Mouse (Mus musculus): ENCODE data around the gene Txnrd1. TPM values are rescaled to one million over a fixed set of nuclear protein-coding genes. Genes with fewer than 3 reads are reported as not detected.

Txnrd1 gene
- total RNA-seq, 2 experiments from 2014 or later = 43.0 to 43.4 TPM

DNA sequence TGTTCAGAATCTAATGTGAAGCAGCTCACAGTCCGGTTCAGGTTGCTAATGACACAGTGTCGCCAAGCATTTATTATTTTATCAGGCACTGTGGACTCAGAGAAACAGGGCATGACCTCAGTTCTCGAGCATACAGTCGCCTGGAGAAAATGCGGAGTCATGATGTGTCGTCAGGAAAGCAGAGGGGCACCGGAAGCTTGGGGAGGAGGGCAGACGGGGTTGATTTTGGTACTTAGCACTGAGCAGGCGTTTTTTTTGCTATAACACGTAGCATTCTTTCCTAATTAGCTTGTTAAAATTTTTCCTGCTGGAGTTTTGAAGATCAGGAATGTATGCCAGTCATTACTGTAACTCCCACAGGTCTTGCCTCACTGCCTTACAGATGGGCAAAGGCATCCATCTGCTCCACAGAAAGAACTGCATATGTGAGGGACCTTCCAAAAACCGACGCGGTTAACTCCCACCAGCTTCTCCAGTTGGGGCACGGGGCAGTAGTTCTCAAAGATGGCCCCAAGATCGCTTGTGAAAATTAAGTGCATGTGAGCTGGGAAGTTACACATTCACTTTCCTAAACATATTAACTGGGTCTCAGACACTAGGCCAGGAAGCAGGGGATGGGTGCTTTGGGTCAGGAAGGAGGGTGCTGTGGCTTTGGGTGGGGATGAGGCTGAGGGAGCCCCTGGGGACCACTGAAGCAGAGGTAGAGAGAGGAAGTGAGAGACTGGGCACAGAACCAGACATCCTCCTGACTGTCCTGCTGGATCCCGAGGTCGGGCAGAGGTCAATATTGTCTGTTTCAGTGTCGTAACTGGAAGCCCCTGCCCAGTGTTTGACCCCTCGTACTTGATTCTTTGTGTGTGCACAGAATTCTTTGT, 19.4 kb upstream of the Txnrd1 start:
- DNase-seq (ENCODE audit: low spot score in 2 of 2) = no peak
- intact Hi-C loops (cut with DNase I) = loop anchor here (5.0 kb wide), 1 partner anchor 43 kb away; no protein-coding TSS in a partner anchor

DNA sequence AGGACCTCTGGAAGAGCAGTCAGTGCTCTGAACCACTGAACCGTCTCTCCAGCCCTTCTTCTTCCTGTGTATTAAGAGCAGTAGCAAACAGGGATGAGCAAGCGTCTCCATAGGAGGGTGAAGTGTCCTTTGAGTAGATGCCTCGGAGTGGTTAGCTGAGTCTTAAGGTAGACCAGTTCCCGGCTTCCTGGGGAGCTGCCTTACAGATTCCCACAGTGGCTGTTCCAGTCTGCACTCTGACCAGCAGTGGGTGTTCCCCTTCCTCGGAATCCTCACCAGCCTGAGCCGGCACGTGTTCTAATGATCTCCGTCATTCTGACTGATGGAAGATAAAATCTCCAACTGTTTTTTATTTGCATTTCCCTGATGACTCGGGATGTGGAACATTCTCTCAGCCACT, 17.3 kb upstream of the Txnrd1 start:
- intact Hi-C loops (cut with DNase I) = no loop called here
- no peak for DNase-seq (ENCODE audit: low spot score in 2 of 2)

DNA sequence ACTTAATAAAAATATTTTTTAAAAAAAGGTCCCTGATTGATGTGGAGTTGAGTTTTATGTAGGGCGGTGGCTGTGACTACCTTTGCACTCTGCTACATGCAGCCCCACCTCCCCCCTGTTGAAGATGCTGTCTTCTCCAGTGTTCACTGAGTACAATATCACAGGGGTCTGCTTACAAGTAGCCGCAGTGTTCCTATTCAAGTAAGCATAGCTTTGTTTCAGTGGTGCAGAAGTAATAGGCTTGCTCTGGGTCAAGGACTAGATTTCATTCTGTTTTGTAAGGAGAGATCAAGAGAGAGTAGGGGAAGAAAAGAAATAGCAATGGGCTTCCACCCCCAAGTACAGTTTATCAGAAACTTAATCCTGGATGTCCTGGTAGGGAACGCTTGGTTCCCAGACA, 16.2 kb upstream of the Txnrd1 start:
- intact Hi-C loops (cut with DNase I) = no loop called here

DNA sequence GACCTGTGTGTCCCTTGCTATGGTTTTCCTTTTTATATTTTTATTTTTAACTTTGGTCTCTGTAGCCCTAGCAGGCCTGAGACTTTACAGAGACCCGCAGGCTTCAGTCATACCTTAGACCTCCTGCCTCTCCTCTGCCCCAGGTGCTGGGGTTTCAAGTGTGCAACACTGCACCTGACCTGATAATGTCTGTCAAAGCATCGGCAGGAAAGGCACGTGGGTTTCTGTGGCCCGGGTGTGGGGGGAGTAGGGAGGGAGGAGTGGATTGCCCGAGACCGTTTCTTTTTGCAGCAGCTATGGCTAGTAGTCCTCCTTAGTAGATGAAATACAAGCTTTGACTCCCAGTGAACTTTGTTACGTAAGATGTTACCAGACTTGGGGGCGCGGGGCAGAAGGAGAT, 15.8 kb upstream of the Txnrd1 start:
- DNase-seq (ENCODE audit: low spot score in 2 of 2) = no peak
- intact Hi-C loops (cut with DNase I) = no loop called here

More for the DNA sequence above, 16.2 kb upstream of the Txnrd1 start:
- DNase-seq (ENCODE audit: low spot score in 2 of 2) = no peak

DNA sequence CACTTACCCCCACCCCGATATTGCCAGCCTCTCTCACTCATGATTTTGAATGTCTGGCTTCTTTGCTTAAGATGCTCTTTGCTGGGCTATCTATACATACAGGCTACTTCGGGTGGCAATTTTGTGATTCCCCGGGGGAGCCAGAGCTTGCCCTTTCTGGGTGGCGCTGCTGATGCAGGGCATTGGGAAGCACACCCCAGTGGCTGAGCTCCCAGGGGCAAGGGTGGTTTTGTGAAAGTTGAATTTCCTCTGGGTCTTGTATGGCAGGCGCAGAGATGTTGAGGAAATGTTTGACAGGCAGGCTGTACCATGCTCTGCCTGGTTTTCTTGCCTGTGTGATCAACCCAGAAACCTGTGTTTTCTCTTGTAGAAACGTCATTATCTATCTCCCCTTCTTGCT, 15.1 kb upstream of the Txnrd1 start:
- intact Hi-C loops (cut with DNase I) = no loop called here
- no peak for DNase-seq (ENCODE audit: low spot score in 2 of 2)

DNA sequence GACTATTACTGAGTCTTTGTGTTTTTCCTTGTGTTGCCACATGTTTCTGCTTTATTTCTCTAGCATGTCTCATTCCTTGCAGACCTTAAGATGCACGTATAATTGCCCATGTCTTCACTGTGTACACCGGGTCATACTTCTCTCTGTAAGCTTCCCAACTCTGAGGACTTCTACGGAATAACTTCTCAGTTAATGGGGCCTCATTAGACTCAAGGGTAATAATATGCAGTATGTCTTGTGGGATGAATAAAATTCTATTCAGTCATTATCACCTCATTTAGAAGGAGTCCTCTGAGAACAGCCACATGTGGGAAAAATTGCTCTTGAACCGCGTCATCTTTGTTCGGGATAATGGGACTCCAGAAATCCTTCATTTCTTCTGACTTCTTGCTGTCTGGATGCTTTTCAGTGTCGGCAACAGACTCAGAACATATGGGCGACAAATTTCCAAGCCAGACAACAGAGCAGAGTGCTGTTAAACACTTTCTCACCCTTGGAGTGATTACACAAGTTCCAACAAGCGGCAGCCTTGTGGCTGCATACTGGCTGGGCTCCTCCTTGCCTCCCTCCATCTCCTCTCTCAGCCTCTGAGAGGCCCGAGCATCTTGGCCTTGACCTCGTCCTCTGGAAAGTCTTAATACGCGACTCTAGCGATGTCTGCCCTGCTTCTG, 10.5 kb upstream of the Txnrd1 start:
- no peak for DNase-seq (ENCODE audit: low spot score in 2 of 2)
- intact Hi-C loops (cut with DNase I) = no loop called here

DNA sequence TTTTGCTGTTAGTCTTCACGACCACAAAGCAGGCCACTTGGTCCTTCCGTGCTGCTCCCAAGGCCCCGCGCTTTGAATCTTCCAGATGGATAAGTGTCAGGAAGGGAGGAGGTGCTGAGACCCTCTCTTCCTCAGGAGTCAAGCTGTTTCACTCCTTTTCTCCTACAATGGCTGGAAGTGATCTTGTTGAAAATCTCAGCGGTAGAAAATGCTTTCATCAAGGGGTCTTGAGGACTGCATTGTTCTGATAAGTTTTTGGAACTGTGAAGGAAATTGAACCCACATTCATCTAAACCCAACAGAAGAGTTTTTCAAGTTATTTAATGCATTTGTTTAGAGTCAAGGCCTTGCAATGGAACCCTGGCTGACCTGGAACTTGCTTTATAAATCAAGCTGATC, 10.0 kb upstream of the Txnrd1 start:
- intact Hi-C loops (cut with DNase I) = no loop called here

DNA sequence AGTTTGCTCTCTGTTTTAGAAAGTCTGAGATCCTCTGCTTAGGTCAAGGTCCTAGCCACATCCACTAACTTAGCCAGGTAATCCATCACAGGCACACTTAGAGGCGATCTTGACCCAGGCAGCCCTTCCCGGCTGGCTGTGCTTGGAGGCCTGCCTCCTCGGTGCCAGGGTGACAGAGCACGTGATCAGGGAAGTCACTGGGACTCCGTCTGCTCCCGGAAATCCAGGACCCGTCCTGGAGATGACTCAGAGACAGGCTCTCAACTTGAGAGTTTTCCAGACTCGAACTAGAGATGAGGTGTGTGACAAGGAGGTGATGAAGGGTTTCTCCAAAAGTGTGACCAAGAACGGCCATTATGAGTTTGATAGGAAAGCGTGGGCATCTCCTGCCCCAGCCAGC, 9.2 kb upstream of the Txnrd1 start:
- DNase-seq (ENCODE audit: low spot score in 2 of 2) = no peak
- intact Hi-C loops (cut with DNase I) = no loop called here

More for the DNA sequence above, 10.0 kb upstream of the Txnrd1 start:
- DNase-seq (ENCODE audit: low spot score in 2 of 2) = no peak

DNA sequence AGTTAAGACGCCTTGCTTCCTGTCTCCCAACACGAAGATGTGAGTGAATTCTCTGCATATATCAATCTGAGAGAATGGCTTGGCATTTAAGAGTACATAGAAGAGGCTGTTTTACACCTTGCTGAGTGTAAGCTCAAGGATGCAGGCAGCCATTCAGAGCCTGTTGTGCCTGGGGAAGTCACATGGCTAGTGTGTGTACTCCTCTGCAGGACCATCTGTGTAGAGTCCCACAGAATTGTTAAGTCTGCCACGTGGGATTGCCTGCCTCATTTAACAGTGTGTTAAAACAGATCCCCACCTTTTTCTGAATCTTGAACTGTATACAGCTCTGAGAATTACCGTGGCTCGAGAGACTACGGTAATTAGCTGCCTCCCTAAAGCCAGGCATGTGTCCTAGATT, 7.2 kb upstream of the Txnrd1 start:
- intact Hi-C loops (cut with DNase I) = no loop called here
- DNase-seq (ENCODE audit: low spot score in 2 of 2) = peak; percentile 18 to 63

DNA sequence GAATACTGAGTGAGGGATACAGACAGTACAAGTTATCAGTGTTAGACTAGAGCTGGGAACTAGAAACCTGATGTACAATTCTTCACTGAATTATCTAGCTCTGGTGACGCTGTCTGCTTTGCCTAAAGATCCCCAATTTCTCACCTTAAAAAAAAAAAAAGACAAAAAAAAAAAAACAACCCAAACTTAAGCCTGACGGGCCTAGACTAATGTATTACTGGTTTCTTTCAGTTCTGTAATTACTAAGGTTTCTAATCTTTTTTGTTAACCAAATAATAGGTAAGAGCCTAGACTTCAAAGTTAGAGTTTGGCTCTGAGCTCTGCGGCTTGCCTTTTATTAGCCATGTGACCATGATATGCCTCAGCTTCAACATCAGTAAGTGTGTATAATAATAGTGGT, 2.1 kb downstream of the Txnrd1 start:
- intact Hi-C loops (cut with DNase I) = no loop called here
- DNase-seq (ENCODE audit: low spot score in 2 of 2) = no peak

DNA sequence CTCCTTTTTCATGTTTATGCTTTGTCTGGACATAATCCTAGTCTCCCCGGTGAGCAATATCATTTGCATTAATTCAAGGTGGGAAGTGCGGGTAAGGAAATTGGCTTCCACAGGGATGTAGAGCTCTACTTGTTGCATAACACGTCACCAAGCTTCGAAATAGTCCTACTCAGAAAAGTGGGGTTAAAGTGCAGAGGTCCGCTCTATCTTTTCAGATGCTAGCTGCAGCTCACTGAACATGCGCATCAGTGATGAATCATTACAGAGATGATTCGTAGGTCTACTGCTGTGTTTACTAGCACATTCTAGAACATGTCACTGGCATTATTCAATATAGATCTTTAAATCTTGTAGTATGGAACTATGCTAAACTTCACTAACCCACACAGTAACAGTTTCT, 4.6 kb downstream of the Txnrd1 start:
- no peak for DNase-seq (ENCODE audit: low spot score in 2 of 2)

DNA sequence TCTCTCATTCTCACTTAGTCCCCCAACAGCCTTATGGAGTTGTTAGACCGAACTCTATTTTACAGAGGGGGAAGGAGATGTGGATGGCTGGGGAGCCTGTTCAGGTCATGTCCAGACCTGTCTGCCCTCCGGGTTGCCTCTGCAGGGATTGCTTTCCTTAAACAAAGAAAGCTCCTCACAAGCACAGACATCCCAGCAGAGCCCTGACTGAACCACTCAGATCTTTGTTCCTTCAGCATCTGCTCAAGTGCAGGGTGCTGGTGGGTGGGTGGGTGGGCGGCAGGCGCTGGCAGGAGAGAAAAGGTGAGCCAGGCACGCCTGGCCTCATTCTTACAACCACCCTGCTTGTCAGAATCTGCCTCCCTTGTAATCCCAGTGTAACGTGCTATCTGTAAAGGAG, 10.3 kb downstream of the Txnrd1 start:
- no peak for DNase-seq (ENCODE audit: low spot score in 2 of 2)
- intact Hi-C loops (cut with DNase I) = no loop called here

More for the DNA sequence above, 4.6 kb downstream of the Txnrd1 start:
- intact Hi-C loops (cut with DNase I) = no loop called here

DNA sequence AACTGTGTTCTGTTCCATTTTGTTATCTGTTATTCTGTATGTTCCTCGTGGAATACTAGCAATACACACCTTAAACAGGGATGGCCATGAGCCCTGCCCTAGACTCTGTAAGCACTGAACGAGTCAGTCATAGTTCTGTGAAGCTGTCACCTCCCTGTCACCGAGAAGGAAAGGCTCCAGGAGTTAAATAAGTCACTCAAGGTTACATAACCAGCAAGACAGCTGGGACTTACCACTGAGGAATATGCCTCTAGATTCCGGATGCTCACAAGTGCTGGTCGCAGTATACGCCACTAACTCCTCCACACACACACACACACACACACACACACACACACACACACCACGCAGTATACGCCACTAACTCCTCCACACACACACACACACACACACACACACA, 11.0 kb downstream of the Txnrd1 start:
- DNase-seq (ENCODE audit: low spot score in 2 of 2) = peak in 1 of 2 experiments; percentile 37
- intact Hi-C loops (cut with DNase I) = no loop called here

DNA sequence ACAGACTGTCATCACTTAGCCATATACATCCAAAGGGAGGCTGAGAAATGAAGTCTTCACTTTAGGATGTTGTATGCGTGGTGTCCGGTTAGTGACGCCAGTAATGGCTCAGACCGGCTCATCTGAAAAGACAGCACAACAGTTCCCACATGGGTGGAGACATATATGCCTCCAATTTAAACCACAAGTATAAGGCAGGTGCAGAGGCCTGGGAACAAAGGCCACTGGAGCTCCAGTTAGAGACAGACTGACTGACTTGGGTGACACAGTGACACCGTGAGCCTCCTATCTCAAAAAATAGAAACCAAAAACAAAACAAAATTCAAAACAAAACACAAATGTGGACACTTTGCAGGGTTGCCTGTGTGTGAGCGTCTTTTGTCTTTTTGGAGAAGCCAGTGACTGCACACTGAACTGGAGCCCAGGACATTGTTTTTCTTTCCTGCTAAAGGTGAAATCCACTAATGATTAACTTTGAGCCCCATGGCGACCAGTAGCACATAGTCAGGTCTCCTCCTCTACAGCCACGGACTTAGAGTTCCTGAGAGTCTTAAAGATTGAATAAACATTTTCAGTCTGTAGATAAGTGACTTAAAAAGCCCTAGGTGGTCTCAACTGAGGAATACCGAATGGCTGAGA, 14.2 kb downstream of the Txnrd1 start:
- DNase-seq (ENCODE audit: low spot score in 2 of 2) = no peak
- intact Hi-C loops (cut with DNase I) = no loop called here

DNA sequence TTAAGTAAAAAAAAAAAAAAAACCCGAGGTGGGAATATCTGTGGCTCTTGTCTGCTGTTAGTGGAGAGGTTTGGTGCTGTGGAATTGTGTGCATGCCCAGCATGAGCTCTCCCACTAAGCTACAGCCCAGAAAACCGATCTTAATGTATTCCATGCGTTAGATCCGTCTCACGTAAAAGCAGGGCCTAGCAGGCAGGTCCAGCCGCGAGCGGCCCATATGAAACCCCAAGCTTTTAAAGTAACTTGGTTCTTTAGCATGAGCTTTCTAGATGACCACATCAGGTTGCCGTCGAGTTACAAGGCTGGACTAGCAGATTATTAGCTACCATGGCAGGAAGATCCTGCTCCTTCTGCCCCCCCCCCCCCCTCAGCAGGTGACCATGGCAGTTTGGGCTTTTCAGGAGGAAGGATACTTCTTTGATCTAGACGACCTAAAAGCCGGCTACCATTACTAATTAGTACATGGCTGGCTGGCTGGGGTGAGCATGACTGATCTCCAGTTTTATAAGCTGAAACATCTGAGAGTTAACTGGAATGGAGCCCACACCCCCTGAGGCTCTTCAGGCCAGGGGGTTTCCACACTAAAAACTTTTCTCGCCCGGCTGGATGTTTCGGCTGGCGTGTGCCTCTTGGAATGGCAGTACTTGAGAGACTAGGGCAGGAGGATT, 16.1 kb downstream of the Txnrd1 start:
- intact Hi-C loops (cut with DNase I) = loop anchor here (10.0 kb wide), 1 partner anchor 215 kb away; no protein-coding TSS in a partner anchor
- DNase-seq (ENCODE audit: low spot score in 2 of 2) = no peak

DNA sequence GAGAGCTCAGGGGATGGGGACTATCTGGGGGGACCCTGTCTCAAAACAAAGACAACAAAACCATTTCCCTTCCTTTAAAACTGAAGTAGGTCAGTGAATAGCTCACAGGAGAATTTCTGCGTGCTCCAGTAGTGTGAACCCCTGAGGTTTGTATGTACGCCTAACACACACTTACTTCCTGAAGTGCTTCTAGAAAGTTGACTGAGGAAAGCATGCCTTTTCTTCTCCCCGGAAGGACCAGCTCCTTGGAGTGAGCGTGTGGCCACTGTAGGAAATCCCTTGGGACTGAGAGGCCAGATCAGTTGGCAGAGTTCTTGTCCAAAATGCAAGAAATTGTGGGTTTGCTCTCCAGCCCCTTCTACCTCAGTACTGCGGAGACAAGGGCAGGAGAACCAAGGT, 16.6 kb downstream of the Txnrd1 start:
- DNase-seq (ENCODE audit: low spot score in 2 of 2) = no peak
- intact Hi-C loops (cut with DNase I) = loop anchor here (10.0 kb wide), 1 partner anchor 216 kb away; no protein-coding TSS in a partner anchor

DNA sequence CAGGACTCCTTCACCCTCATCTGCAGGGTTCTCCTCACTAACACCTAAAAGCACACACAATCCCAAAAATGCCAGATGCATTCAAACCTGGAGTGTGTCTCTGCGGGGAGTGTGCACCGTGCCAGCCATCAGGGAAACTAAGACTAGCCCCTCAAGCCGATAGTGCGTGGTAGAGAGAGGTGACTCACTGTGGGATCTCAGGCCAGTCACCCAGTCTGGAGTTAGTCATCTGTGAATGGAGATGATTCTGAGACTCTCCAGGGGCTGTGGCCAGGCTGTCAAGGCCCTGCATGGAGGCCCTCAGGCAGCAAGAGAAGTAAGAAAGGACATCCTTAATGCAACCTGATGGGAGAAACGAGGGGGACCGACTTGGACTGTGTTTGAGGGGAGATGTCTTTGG, 18.0 kb downstream of the Txnrd1 start:
- intact Hi-C loops (cut with DNase I) = loop anchor here (10.0 kb wide), 1 partner anchor 217 kb away; no protein-coding TSS in a partner anchor

DNA sequence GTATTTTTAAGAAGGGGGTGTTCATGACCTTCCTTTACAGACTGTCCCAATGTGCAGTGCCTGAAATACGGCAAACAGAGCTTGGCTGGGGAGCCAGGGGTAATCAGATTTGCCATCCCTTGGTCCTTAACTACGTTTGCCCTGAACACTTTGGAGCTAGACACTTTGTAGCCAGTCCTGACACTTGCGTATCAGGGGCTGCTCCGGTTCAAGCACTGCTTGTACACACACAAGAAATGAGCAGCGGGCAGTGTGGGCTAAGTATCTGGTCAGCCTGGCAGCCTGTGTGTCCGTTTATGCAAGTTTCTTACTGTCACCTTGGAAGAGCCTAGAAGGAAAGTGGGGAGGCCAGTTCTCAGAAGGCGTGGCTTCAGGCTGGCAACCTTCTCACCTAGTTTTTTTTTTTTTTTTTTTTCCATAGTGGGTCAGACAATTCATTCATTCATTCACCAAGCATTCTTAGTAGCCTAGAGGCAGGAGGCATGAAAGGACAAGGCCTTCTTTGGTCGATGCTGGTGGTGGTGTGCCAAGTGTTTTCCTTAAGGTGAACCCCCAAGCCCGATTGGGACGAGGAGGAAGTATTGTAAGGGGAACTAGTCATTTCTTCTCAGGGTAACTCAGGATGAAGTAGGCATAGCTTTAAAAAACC, 24.4 kb downstream of the Txnrd1 start:
- intact Hi-C loops (cut with DNase I) = loop anchor here (5.0 to 10.0 kb wide), 2 partner anchors 46 to 223 kb away; no protein-coding TSS in a partner anchor
- DNase-seq (ENCODE audit: low spot score in 2 of 2) = peak in 1 of 2 experiments; percentile 9

More for the DNA sequence above, 18.0 kb downstream of the Txnrd1 start:
- no peak for DNase-seq (ENCODE audit: low spot score in 2 of 2)
